Mouse (Mus musculus): ENCODE measurements around the gene Dnah11. TPM values are rescaled to one million over a fixed set of nuclear protein-coding genes. Genes with fewer than 3 reads are reported as not detected.

Gene Dnah11
- total and polyA plus RNA-seq, 2 experiments from 2014 or later: 0.17 to 1.9 TPM

GRCm38 (mm10) chr12:118072181-118072872 lies 126.5 kb downstream of the Dnah11 start:
- no peak overlapping the region for H3K4me2 ChIP-seq (ENCODE audit: low read depth)
- no peak overlapping the region for H3K9ac ChIP-seq
- whole genome bisulfite sequencing: 71% methylated on average over 3 of the region's 3 CpGs
- DNase-seq: peak; percentile 5
- no peak overlapping the region for H3K27ac ChIP-seq (ENCODE audit: low read depth, low read length)
- no peak overlapping the region for H3K4me3 ChIP-seq (ENCODE audit: low read depth, low read length)
- no peaks in the 10 kb centered on the region for H3K36me3 ChIP-seq (ENCODE audit: insufficient read depth)
- H3K9me3 ChIP-seq (ENCODE audit: low read length): no peaks in the 10 kb centered on the region
- no peak for TF ChIP-seq CTCF (IDR thresholded peaks at IDR 0.05; ENCODE audit: low read depth)
- H3K27me3 ChIP-seq (ENCODE audit: insufficient read depth, low read length): no peaks in the 10 kb centered on the region
- peak; percentile 55; the same call in 1 of the 2 replicates for ATAC-seq
- no peaks in the 10 kb centered on the region for H3K4me1 ChIP-seq (ENCODE audit: insufficient read depth)

- H3K27ac ChIP-seq (ENCODE audit: low read depth, low read length): no peak overlapping the region
- no peaks in the 10 kb centered on the region for H3K9me3 ChIP-seq (ENCODE audit: low read length)
- H3K27me3 ChIP-seq (ENCODE audit: insufficient read depth, low read length): no peaks in the 10 kb centered on the region
- no peak for TF ChIP-seq CTCF (IDR thresholded peaks at IDR 0.05; ENCODE audit: low read depth)
- ATAC-seq (0 out of 2 replicates have a peak, but pooled peaks have one; percentile 16), DNase-seq (no peak)
- no peak overlapping the region for H3K9ac ChIP-seq
- no peaks in the 10 kb centered on the region for H3K36me3 ChIP-seq (ENCODE audit: insufficient read depth)
- no peaks in the 10 kb centered on the region for H3K4me1 ChIP-seq (ENCODE audit: insufficient read depth)
- 83% methylated on average over 1 of the region's 1 CpGs for WGBS
- H3K4me3 ChIP-seq (ENCODE audit: low read depth, low read length): no peak overlapping the region
- no peak overlapping the region for H3K4me2 ChIP-seq (ENCODE audit: low read depth)
Observed at GRCm38 (mm10) chr12:118071667-118072066, 127.2 kb downstream of the Dnah11 start.

GRCm38 (mm10) chr12:118068785-118069184 lies 130.1 kb downstream of the Dnah11 start:
- ATAC-seq (no peak), DNase-seq (no peak)
- no peak overlapping the region for H3K4me3 ChIP-seq (ENCODE audit: low read depth, low read length)
- TF ChIP-seq CTCF (IDR thresholded peaks at IDR 0.05; ENCODE audit: low read depth): no peak
- no peak overlapping the region for H3K4me2 ChIP-seq (ENCODE audit: low read depth)
- no peaks in the 10 kb centered on the region for H3K36me3 ChIP-seq (ENCODE audit: insufficient read depth)
- H3K9me3 ChIP-seq (ENCODE audit: low read length): no peaks in the 10 kb centered on the region
- H3K9ac ChIP-seq: no peak overlapping the region
- H3K27ac ChIP-seq (ENCODE audit: low read depth, low read length): no peak overlapping the region
- H3K27me3 ChIP-seq (ENCODE audit: insufficient read depth, low read length): no peaks in the 10 kb centered on the region
- WGBS: 74% methylated on average over 4 of the region's 4 CpGs
- H3K4me1 ChIP-seq (ENCODE audit: insufficient read depth): no peaks in the 10 kb centered on the region

- DNase-seq: no peak
- no peak overlapping the region for H3K4me2 ChIP-seq (ENCODE audit: low read depth)
- H3K36me3 ChIP-seq (ENCODE audit: insufficient read depth): no peaks in the 10 kb centered on the region
- H3K27me3 ChIP-seq (ENCODE audit: insufficient read depth, low read length): no peaks in the 10 kb centered on the region
- no peak for ATAC-seq
- H3K4me3 ChIP-seq (ENCODE audit: low read depth, low read length): no peak overlapping the region
- H3K9me3 ChIP-seq (ENCODE audit: low read length): no peaks in the 10 kb centered on the region
- WGBS: 93% methylated on average over 6 of the region's 6 CpGs
- TF ChIP-seq CTCF (IDR thresholded peaks at IDR 0.05; ENCODE audit: low read depth): no peak
- no peak overlapping the region for H3K27ac ChIP-seq (ENCODE audit: low read depth, low read length)
- H3K9ac ChIP-seq: no peak overlapping the region
- no peaks in the 10 kb centered on the region for H3K4me1 ChIP-seq (ENCODE audit: insufficient read depth)
Observed at GRCm38 (mm10) chr12:118062343-118062742, 136.5 kb downstream of the Dnah11 start.

GRCm38 (mm10) chr12:118056876-118057275 lies 142.0 kb downstream of the Dnah11 start:
- TF ChIP-seq CTCF (IDR thresholded peaks at IDR 0.05; ENCODE audit: low read depth): peak; percentile 67
- Histone ChIP-seq H3K27ac (ENCODE audit: low read depth, low read length) (no peak overlapping the region), H3K4me1 (ENCODE audit: insufficient read depth) (no peaks in the 10 kb centered on the region), H3K27me3 (ENCODE audit: insufficient read depth, low read length) (no peaks in the 10 kb centered on the region), H3K9ac (no peak overlapping the region), H3K36me3 (ENCODE audit: insufficient read depth) (no peaks in the 10 kb centered on the region), H3K9me3 (ENCODE audit: low read length) (no peaks in the 10 kb centered on the region), H3K4me2 (ENCODE audit: low read depth) (no peak overlapping the region), H3K4me3 (ENCODE audit: low read depth, low read length) (no peak overlapping the region)
- peak; percentile 72 for ATAC-seq
- 44% methylated on average over 10 of the region's 10 CpGs for WGBS
- DNase-seq: peak; percentile 70

GRCm38 (mm10) chr12:118045381-118045780 lies 153.5 kb downstream of the Dnah11 start:
- Histone ChIP-seq H3K36me3 (ENCODE audit: insufficient read depth) (no peaks in the 10 kb centered on the region), H3K27me3 (ENCODE audit: insufficient read depth, low read length) (no peaks in the 10 kb centered on the region), H3K27ac (ENCODE audit: low read depth, low read length) (no peak overlapping the region), H3K4me3 (ENCODE audit: low read depth, low read length) (no peak overlapping the region), H3K4me2 (ENCODE audit: low read depth) (no peak overlapping the region), H3K9ac (no peak overlapping the region), H3K4me1 (ENCODE audit: insufficient read depth) (no peaks in the 10 kb centered on the region), H3K9me3 (ENCODE audit: low read length) (no peaks in the 10 kb centered on the region)
- WGBS: 88% methylated on average over 4 of the region's 4 CpGs
- TF ChIP-seq CTCF (IDR thresholded peaks at IDR 0.05; ENCODE audit: low read depth): no peak
- ATAC-seq (no peak), DNase-seq (no peak)

- no peaks in the 10 kb centered on the region for H3K27me3 ChIP-seq (ENCODE audit: insufficient read depth, low read length)
- DNase-seq: no peak
- H3K27ac ChIP-seq (ENCODE audit: low read depth, low read length): no peak overlapping the region
- no peak overlapping the region for H3K4me3 ChIP-seq (ENCODE audit: low read depth, low read length)
- WGBS: 100% methylated on average over 1 of the region's 1 CpGs
- no peak overlapping the region for H3K4me2 ChIP-seq (ENCODE audit: low read depth)
- H3K9me3 ChIP-seq (ENCODE audit: low read length): no peaks in the 10 kb centered on the region
- no peak overlapping the region for H3K9ac ChIP-seq
- no peaks in the 10 kb centered on the region for H3K36me3 ChIP-seq (ENCODE audit: insufficient read depth)
- no peak for TF ChIP-seq CTCF (IDR thresholded peaks at IDR 0.05; ENCODE audit: low read depth)
- no peak for ATAC-seq
- H3K4me1 ChIP-seq (ENCODE audit: insufficient read depth): no peaks in the 10 kb centered on the region
Observed at GRCm38 (mm10) chr12:118043130-118043647, 155.7 kb downstream of the Dnah11 start.
